Mouse (Mus musculus) cerebellum, adult (tissue): ENCODE measurements around the gene Ccm2l.

Source experiments
- ATAC-seq: cut with Nextera tagmentation; 2 replicates; pipeline ENCODE4 v1.9.2; 2017; ENCODE audit warnings: mild to moderate bottlenecking, moderate library complexity, mixed read lengths; ENCODE audit not compliant: insufficient number of reproducible peaks, low FRiP score, low TSS enrichment

Gene Ccm2l

GRCm38 (mm10) chr2:153051537-153051936 lies 14.2 kb upstream of the Ccm2l start:
- no peak for ATAC-seq

GRCm38 (mm10) chr2:153052700-153053351 lies 12.9 kb upstream of the Ccm2l start:
- no peak for ATAC-seq

- ATAC-seq, result no peak
Measured at GRCm38 (mm10) chr2:153053896-153054295, 11.9 kb upstream of the Ccm2l start.

- no peak for ATAC-seq
Measured at GRCm38 (mm10) chr2:153055270-153055920, 10.4 kb upstream of the Ccm2l start.

- ATAC-seq, result no peak
Measured at GRCm38 (mm10) chr2:153058365-153058764, 7.4 kb upstream of the Ccm2l start.

- ATAC-seq, result no peak
Measured at GRCm38 (mm10) chr2:153060216-153060615, 5.5 kb upstream of the Ccm2l start.

GRCm38 (mm10) chr2:153063394-153063793 lies 2.4 kb upstream of the Ccm2l start:
- no peak for ATAC-seq

GRCm38 (mm10) chr2:153064190-153064970 lies 1.4 kb upstream of the Ccm2l start:
- ATAC-seq, result no peak

GRCm38 (mm10) chr2:153066991-153067390 lies 1.2 kb downstream of the Ccm2l start:
- no peak for ATAC-seq

GRCm38 (mm10) chr2:153070762-153071490 lies 5.2 kb downstream of the Ccm2l start:
- peak; percentile 57 for ATAC-seq

- peak; percentile 18; the same call in 1 of the 2 replicates for ATAC-seq
Measured at GRCm38 (mm10) chr2:153071491-153072184, 5.9 kb downstream of the Ccm2l start.

GRCm38 (mm10) chr2:153074651-153075050 lies 8.9 kb downstream of the Ccm2l start:
- no peak for ATAC-seq

GRCm38 (mm10) chr2:153075961-153076360 lies 10.2 kb downstream of the Ccm2l start:
- no peak for ATAC-seq

GRCm38 (mm10) chr2:153080841-153081523 lies 15.2 kb downstream of the Ccm2l start:
- ATAC-seq, result peak; percentile 67

GRCm38 (mm10) chr2:153081866-153082265 lies 16.1 kb downstream of the Ccm2l start:
- ATAC-seq, result no peak

GRCm38 (mm10) chr2:153083275-153083674 lies 17.5 kb downstream of the Ccm2l start:
- ATAC-seq, result no peak

- no peak for ATAC-seq
Measured at GRCm38 (mm10) chr2:153083824-153084223, 18.1 kb downstream of the Ccm2l start.

- no peak for ATAC-seq
Measured at GRCm38 (mm10) chr2:153084261-153084976, 18.7 kb downstream of the Ccm2l start.

GRCm38 (mm10) chr2:153085556-153085955 lies 19.8 kb downstream of the Ccm2l start:
- no peak for ATAC-seq
